Mouse (Mus musculus) stomach, postnatal 0 days (tissue): ENCODE data around the gene Ergic1. TPM values are rescaled to one million over a fixed set of nuclear protein-coding genes. Genes with fewer than 3 reads are reported as not detected.
A peak's percentile ranks its signal among the peaks of the same experiment; 100 is the strongest.

Source experiments
- ATAC-seq: fragments of 200-750 bp; cut with Nextera tagmentation; 2 replicates; pipeline ENCODE4 v1.8.0; 2017; ENCODE audit not compliant: low FRiP score, low TSS enrichment
- DNase-seq: peaks from one replicate; pipeline ENCODE4 v3.0.0-alpha.2; 2016; ENCODE audit warnings: low spot score
- H3K27ac ChIP-seq: fragments of 300-500 bp; sonication (generic); replicated peaks from 2 replicates; pipeline ENCODE4 v1.5.1; 2014; ENCODE audit warnings: mild to moderate bottlenecking, control low read depth
- H3K27me3 ChIP-seq: fragments of 300-500 bp; sonication (generic); 2 replicates; pipeline ENCODE4 v1.6.1; 2014; ENCODE audit warnings: low read length; ENCODE audit not compliant: control insufficient read depth, insufficient read depth
- H3K36me3 ChIP-seq: fragments of 300-500 bp; sonication (generic); 2 replicates; pipeline ENCODE4 v1.6.1; 2014; ENCODE audit warnings: low read length, mixed read lengths; ENCODE audit not compliant: control insufficient read depth, insufficient read depth
- H3K4me1 ChIP-seq: fragments of 300-500 bp; sonication (generic); replicated peaks from 2 replicates; pipeline ENCODE4 v1.6.1; 2014; ENCODE audit warnings: antibody characterized with exemption; ENCODE audit not compliant: control insufficient read depth, insufficient read depth
- H3K4me2 ChIP-seq: fragments of 300-500 bp; sonication (generic); replicated peaks from 2 replicates; pipeline ENCODE4 v1.6.1; 2014; ENCODE audit warnings: low read depth, mild to moderate bottlenecking, control low read depth, moderate library complexity
- H3K4me3 ChIP-seq: fragments of 300-500 bp; sonication (generic); 2 replicates; pipeline ENCODE4 v1.5.1; 2014; ENCODE audit warnings: low read depth, low read length, control low read depth
- H3K9ac ChIP-seq: fragments of 300-500 bp; sonication (generic); 2 replicates; pipeline ENCODE4 v1.6.1; 2014; ENCODE audit warnings: mild to moderate bottlenecking, low read length, control low read depth, mixed read lengths
- H3K9me3 ChIP-seq: fragments of 300-500 bp; sonication (generic); 2 replicates; pipeline ENCODE4 v1.6.1; 2016; ENCODE audit warnings: low read length; ENCODE audit not compliant: control insufficient read depth
- CTCF ChIP-seq: IDR thresholded peaks from 2 replicates; pipeline ENCODE4 v1.5.1; 2016; ENCODE audit warnings: antibody characterized with exemption, low read depth, mild to moderate bottlenecking, moderate library complexity
- EP300 ChIP-seq: optimal IDR thresholded peaks from 2 replicates; pipeline ENCODE3; 2016; ENCODE audit warnings: antibody characterized with exemption
- WGBS: fragments of 180-500 bp; shearing (Covaris S2); extraction: QIAGEN DNeasy Blood & Tissue Kit; methylation state at CpG from one replicate; pipeline ENCODE4 v1.1.7; 2014; 5-methylcytosine and 5-hydroxymethylcytosine counted together
- polyA plus RNA-seq: library from polyadenylated mRNA; unstranded; fragments of >200 nt; fragmentation: Nextera tagmentation; extraction: Ambion mirVana; gene quantifications from 2 replicates; pipeline ENCODE4 v1.2.1, GENCODE M21; 2015

The Ergic1 gene
- polyA plus RNA-seq, 1 experiment from 2014 or later = 64.2 TPM

- H3K4me2 ChIP-seq = peak overlapping the region; percentile 92
- peak overlapping the region; percentile 2; the same call in 1 of the 2 replicates for H3K27ac ChIP-seq
- WGBS = 29% methylated on average over 9 of the region's 9 CpGs
- H3K9me3 ChIP-seq = no peaks in the 10 kb centered on the region
- H3K27me3 ChIP-seq = no peaks in the 10 kb centered on the region
- TF ChIP-seq EP300 (no peak), CTCF (no peak)
- no peaks in the 10 kb centered on the region for H3K36me3 ChIP-seq
- H3K4me3 ChIP-seq = peak overlapping the region; percentile 76
- H3K4me1 ChIP-seq = peaks cover 8% of the 10 kb centered on the region
- no peak for DNase-seq
- ATAC-seq = no peak; the same call in 1 of the 2 replicates
- peak overlapping the region; percentile 81 for H3K9ac ChIP-seq
Measured at GRCm38 (mm10) chr17:26560526-26561289, 581 bp upstream of the Ergic1 start.

DNA sequence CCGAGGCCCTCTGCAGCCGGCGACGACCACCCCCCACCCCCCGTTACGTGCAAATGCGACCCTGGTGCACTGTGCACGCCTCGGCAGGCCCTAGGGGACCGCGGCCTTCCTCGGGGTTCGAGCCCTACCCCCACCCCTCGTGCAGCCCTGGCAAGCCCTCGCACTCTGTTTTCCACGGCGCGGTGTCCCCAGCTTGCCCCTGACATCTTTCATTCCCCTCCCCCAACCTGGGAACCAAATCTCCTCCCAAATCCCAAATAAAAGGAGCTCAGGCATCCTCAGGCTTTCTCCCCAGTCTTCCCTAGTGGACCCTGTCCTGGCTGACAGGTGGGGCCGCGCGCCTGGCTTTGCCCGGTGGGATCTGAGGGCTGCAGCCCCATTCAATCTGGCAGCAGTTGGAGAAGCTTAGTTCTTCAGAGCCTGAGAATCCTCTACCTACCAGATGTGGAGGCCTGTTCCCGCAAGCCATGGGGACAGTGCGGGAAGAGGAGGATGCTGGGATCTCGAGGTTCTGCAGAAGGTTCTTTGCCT lies 427 bp downstream of the Ergic1 start, which contains the start of gene Dusp1:
Gene Dusp1 (minus strand): TSS at position 478 of the 531 bp plus-strand sequence.
- no peak for DNase-seq
- Histone ChIP-seq H3K36me3 (no peaks in the 10 kb centered on the region), H3K9ac (peak within 1 kb of the TSS; percentile 81), H3K27ac (peak within 1 kb of the TSS; percentile 2), H3K4me1 (peaks cover 8% of the 10 kb centered on the region), H3K27me3 (no peaks in the 10 kb centered on the region), H3K4me2 (peak within 1 kb of the TSS; percentile 92), H3K4me3 (peak within 1 kb of the TSS; percentile 76), H3K9me3 (no peaks in the 10 kb centered on the region)
- TF ChIP-seq EP300 (no peak), CTCF (no peak)
- WGBS = under 1% methylated on average over 21 of the region's 25 CpGs
- ATAC-seq = peak; percentile 51

- H3K9ac ChIP-seq = peak overlapping the region; percentile 81
- no peaks in the 10 kb centered on the region for H3K27me3 ChIP-seq
- H3K4me3 ChIP-seq = peak overlapping the region; percentile 76
- 63% methylated on average over 4 of the region's 4 CpGs for WGBS
- TF ChIP-seq CTCF (no peak), EP300 (no peak)
- peak overlapping the region; percentile 92 for H3K4me2 ChIP-seq
- no peaks in the 10 kb centered on the region for H3K9me3 ChIP-seq
- H3K36me3 ChIP-seq = no peaks in the 10 kb centered on the region
- no peak for ATAC-seq
- H3K4me1 ChIP-seq = peaks cover 8% of the 10 kb centered on the region
- DNase-seq = no peak
- peak overlapping the region; percentile 2 for H3K27ac ChIP-seq
Measured at GRCm38 (mm10) chr17:26562292-26562691, 1.0 kb downstream of the Ergic1 start.

DNA sequence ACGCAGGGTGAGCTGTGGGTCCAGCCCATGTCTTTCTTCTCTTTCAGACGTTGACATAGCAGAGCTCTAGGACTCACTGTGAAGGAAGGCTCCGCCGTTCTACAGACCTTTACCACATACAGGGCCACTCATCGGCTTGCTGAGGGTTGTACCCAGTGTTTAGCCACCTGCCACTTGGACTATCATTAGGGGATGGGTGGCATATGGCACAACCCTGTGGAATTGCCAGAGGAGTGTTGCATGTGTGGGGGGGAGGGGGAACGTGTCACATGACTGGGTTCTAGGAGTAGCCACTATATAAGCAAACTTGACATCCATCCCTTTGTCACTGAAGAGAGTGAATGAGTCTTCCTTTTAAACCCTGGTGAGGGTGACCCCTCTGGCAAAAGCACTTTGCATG lies 2.2 kb downstream of the Ergic1 start:
- H3K4me2 ChIP-seq = peak overlapping the region; percentile 92; the same call in 1 of the 2 replicates
- TF ChIP-seq CTCF (no peak), EP300 (no peak)
- ATAC-seq = no peak

GRCm38 (mm10) chr17:26564439-26564838 lies 3.1 kb downstream of the Ergic1 start:
- Histone ChIP-seq H3K9me3 (no peaks in the 10 kb centered on the region), H3K27me3 (no peaks in the 10 kb centered on the region), H3K4me3 (no peak overlapping the region), H3K36me3 (peaks cover 5% of the 10 kb centered on the region; the same call in 1 of the 2 replicates), H3K4me1 (peaks cover 8% of the 10 kb centered on the region), H3K9ac (no peak overlapping the region), H3K4me2 (peak overlapping the region; percentile 8; the same call in 1 of the 2 replicates), H3K27ac (peak overlapping the region; percentile 83)
- DNase-seq (peak; percentile 78), ATAC-seq (peak; percentile 55)
- TF ChIP-seq EP300 (no peak), CTCF (no peak; the same call in 1 of the 2 replicates)
- 52% methylated on average over 9 of the region's 9 CpGs for WGBS

More for the DNA sequence above, 2.2 kb downstream of the Ergic1 start:
- no peak overlapping the region for H3K4me3 ChIP-seq
- peaks cover 8% of the 10 kb centered on the region for H3K4me1 ChIP-seq
- DNase-seq = no peak
- peaks cover 2% of the 10 kb centered on the region; the same call in 1 of the 2 replicates for H3K36me3 ChIP-seq
- no peaks in the 10 kb centered on the region for H3K9me3 ChIP-seq
- H3K27ac ChIP-seq = peak overlapping the region; percentile 63; the same call in 1 of the 2 replicates
- no peak overlapping the region for H3K9ac ChIP-seq
- 67% methylated on average over 6 of the region's 6 CpGs for WGBS
- H3K27me3 ChIP-seq = no peaks in the 10 kb centered on the region
